Mouse (Mus musculus) forebrain, embryonic 15.5 days (tissue): ENCODE measurements around the gene Rora. TPM values are rescaled to one million over a fixed set of nuclear protein-coding genes. Genes with fewer than 3 reads are reported as not detected.

Source experiments
- ATAC-seq: fragments of 200-750 bp; cut with Nextera tagmentation; replicated peaks from 2 replicates; pipeline ENCODE4 v1.8.0; 2017; ENCODE audit warnings: mild to moderate bottlenecking, moderate TSS enrichment, moderate library complexity
- H3K27ac ChIP-seq: fragments of 300-500 bp; sonication (generic); replicated peaks from 2 replicates; pipeline ENCODE4 v1.5.1; 2015; ENCODE audit warnings: mild to moderate bottlenecking, inconsistent platforms
- H3K27me3 ChIP-seq: fragments of 300-500 bp; sonication (generic); 2 replicates; pipeline ENCODE4 v1.6.1; 2015; ENCODE audit warnings: inconsistent platforms
- H3K36me3 ChIP-seq: fragments of 300-500 bp; sonication (generic); 2 replicates; pipeline ENCODE4 v1.6.1; 2015; ENCODE audit warnings: mild to moderate bottlenecking, inconsistent platforms
- H3K4me1 ChIP-seq: fragments of 300-500 bp; sonication (generic); 2 replicates; pipeline ENCODE4 v1.6.1; 2015; ENCODE audit warnings: inconsistent platforms
- H3K4me2 ChIP-seq: fragments of 300-500 bp; sonication (generic); replicated peaks from 2 replicates; pipeline ENCODE4 v1.6.1; 2015; ENCODE audit warnings: mild to moderate bottlenecking, inconsistent platforms
- H3K4me3 ChIP-seq: fragments of 300-500 bp; sonication (generic); 2 replicates; pipeline ENCODE4 v1.5.1; 2015; ENCODE audit warnings: mild to moderate bottlenecking, inconsistent platforms
- H3K9ac ChIP-seq: fragments of 300-500 bp; sonication (generic); replicated peaks from 2 replicates; pipeline ENCODE4 v1.6.1; 2015; ENCODE audit warnings: mild to moderate bottlenecking, inconsistent platforms
- H3K9me3 ChIP-seq: fragments of 300-500 bp; sonication (generic); 2 replicates; pipeline ENCODE4 v1.6.1; 2016; ENCODE audit warnings: inconsistent platforms
- WGBS: fragments of 180-500 bp; shearing (Covaris S2); methylation state at CpG from one replicate; pipeline ENCODE4 v1.1.7; 2015; ENCODE audit warnings: mixed read lengths; 5-methylcytosine and 5-hydroxymethylcytosine counted together
- polyA plus RNA-seq: library from polyadenylated mRNA; unstranded; fragments of >200 nt; fragmentation: Nextera tagmentation; extraction: Ambion mirVana; gene quantifications from 2 replicates; pipeline ENCODE4 v1.2.1, GENCODE M21; 2015

Rora gene
- polyA plus RNA-seq, 1 experiment from 2014 or later, result 11.8 TPM

- Histone ChIP-seq H3K9me3 (no peaks in the 10 kb centered on the region), H3K4me1 (no peaks in the 10 kb centered on the region), H3K27ac (no peak overlapping the region), H3K9ac (no peak overlapping the region), H3K36me3 (no peaks in the 10 kb centered on the region), H3K27me3 (no peaks in the 10 kb centered on the region), H3K4me2 (no peak overlapping the region), H3K4me3 (no peak overlapping the region)
- 93% methylated on average over 7 of the region's 7 CpGs for WGBS
- ATAC-seq, result no peak
Observed at GRCm38 (mm10) chr9:69044614-69045133, 391.1 kb downstream of the Rora start.

- WGBS, result 93% methylated on average over 8 of the region's 8 CpGs
- Histone ChIP-seq H3K4me3 (no peak overlapping the region), H3K4me1 (no peaks in the 10 kb centered on the region), H3K9me3 (no peaks in the 10 kb centered on the region), H3K36me3 (no peaks in the 10 kb centered on the region), H3K9ac (no peak overlapping the region), H3K27ac (no peak overlapping the region), H3K27me3 (no peaks in the 10 kb centered on the region), H3K4me2 (no peak overlapping the region)
- no peak for ATAC-seq
Observed at GRCm38 (mm10) chr9:69045908-69046307, 392.3 kb downstream of the Rora start.

- H3K4me3 ChIP-seq, result no peak overlapping the region
- H3K9ac ChIP-seq, result no peak overlapping the region
- no peak overlapping the region for H3K4me2 ChIP-seq
- no peaks in the 10 kb centered on the region for H3K4me1 ChIP-seq
- H3K9me3 ChIP-seq, result no peaks in the 10 kb centered on the region
- no peak for ATAC-seq
- no peaks in the 10 kb centered on the region for H3K36me3 ChIP-seq
- no peaks in the 10 kb centered on the region for H3K27me3 ChIP-seq
- H3K27ac ChIP-seq, result no peak overlapping the region
- WGBS, result 63% methylated on average over 8 of the region's 8 CpGs
Observed at GRCm38 (mm10) chr9:69050856-69051255, 397.3 kb downstream of the Rora start.

GRCm38 (mm10) chr9:69051890-69052289 lies 398.3 kb downstream of the Rora start:
- no peaks in the 10 kb centered on the region for H3K9me3 ChIP-seq
- H3K9ac ChIP-seq, result no peak overlapping the region
- H3K27ac ChIP-seq, result no peak overlapping the region
- no peaks in the 10 kb centered on the region for H3K4me1 ChIP-seq
- no peak overlapping the region for H3K4me2 ChIP-seq
- H3K36me3 ChIP-seq, result no peaks in the 10 kb centered on the region
- no peak overlapping the region for H3K4me3 ChIP-seq
- no peak for ATAC-seq
- 81% methylated on average over 5 of the region's 5 CpGs for WGBS
- no peaks in the 10 kb centered on the region for H3K27me3 ChIP-seq

GRCm38 (mm10) chr9:69055302-69055701 lies 401.7 kb downstream of the Rora start:
- H3K9ac ChIP-seq, result no peak overlapping the region
- no peak overlapping the region for H3K4me2 ChIP-seq
- ATAC-seq, result no peak
- 92% methylated on average over 5 of the region's 5 CpGs for WGBS
- no peak overlapping the region for H3K27ac ChIP-seq
- no peaks in the 10 kb centered on the region for H3K36me3 ChIP-seq
- H3K4me3 ChIP-seq, result no peak overlapping the region
- H3K4me1 ChIP-seq, result no peaks in the 10 kb centered on the region
- no peaks in the 10 kb centered on the region for H3K9me3 ChIP-seq
- no peaks in the 10 kb centered on the region for H3K27me3 ChIP-seq

GRCm38 (mm10) chr9:69071203-69071867 lies 417.7 kb downstream of the Rora start:
- H3K4me1 ChIP-seq, result no peaks in the 10 kb centered on the region
- no peak overlapping the region for H3K27ac ChIP-seq
- 50% methylated on average over 15 of the region's 15 CpGs for WGBS
- no peak overlapping the region for H3K4me2 ChIP-seq
- no peaks in the 10 kb centered on the region for H3K36me3 ChIP-seq
- H3K4me3 ChIP-seq, result no peak overlapping the region
- no peak overlapping the region for H3K9ac ChIP-seq
- no peaks in the 10 kb centered on the region for H3K27me3 ChIP-seq
- ATAC-seq, result no peak
- H3K9me3 ChIP-seq, result no peaks in the 10 kb centered on the region

- no peaks in the 10 kb centered on the region for H3K4me1 ChIP-seq
- ATAC-seq, result no peak
- no peak overlapping the region for H3K9ac ChIP-seq
- no peak overlapping the region for H3K4me2 ChIP-seq
- no peak overlapping the region for H3K27ac ChIP-seq
- no peaks in the 10 kb centered on the region for H3K27me3 ChIP-seq
- 84% methylated on average over 7 of the region's 7 CpGs for WGBS
- H3K36me3 ChIP-seq, result no peaks in the 10 kb centered on the region
- H3K9me3 ChIP-seq, result no peaks in the 10 kb centered on the region
- H3K4me3 ChIP-seq, result no peak overlapping the region
Observed at GRCm38 (mm10) chr9:69073271-69073670, 419.7 kb downstream of the Rora start.

GRCm38 (mm10) chr9:69084086-69084719 lies 430.6 kb downstream of the Rora start:
- Histone ChIP-seq H3K9me3 (no peaks in the 10 kb centered on the region), H3K4me2 (no peak overlapping the region), H3K4me3 (no peak overlapping the region), H3K27ac (no peak overlapping the region), H3K27me3 (no peaks in the 10 kb centered on the region), H3K36me3 (no peaks in the 10 kb centered on the region), H3K4me1 (peaks cover 14% of the 10 kb centered on the region), H3K9ac (no peak overlapping the region)
- no peak for ATAC-seq
- 39% methylated on average over 3 of the region's 3 CpGs for WGBS

GRCm38 (mm10) chr9:69084720-69085661 lies 431.4 kb downstream of the Rora start:
- H3K4me1 ChIP-seq, result peaks cover 14% of the 10 kb centered on the region
- WGBS, result 61% methylated on average over 14 of the region's 14 CpGs
- no peaks in the 10 kb centered on the region for H3K36me3 ChIP-seq
- no peak for ATAC-seq
- no peaks in the 10 kb centered on the region for H3K9me3 ChIP-seq
- no peak overlapping the region for H3K4me2 ChIP-seq
- H3K9ac ChIP-seq, result no peak overlapping the region
- H3K4me3 ChIP-seq, result no peak overlapping the region
- H3K27ac ChIP-seq, result no peak overlapping the region
- H3K27me3 ChIP-seq, result no peaks in the 10 kb centered on the region

GRCm38 (mm10) chr9:69086844-69087243 lies 433.3 kb downstream of the Rora start:
- H3K4me1 ChIP-seq, result peaks cover 14% of the 10 kb centered on the region
- no peak for ATAC-seq
- 91% methylated on average over 4 of the region's 4 CpGs for WGBS
- no peak overlapping the region for H3K4me2 ChIP-seq
- no peak overlapping the region for H3K27ac ChIP-seq
- H3K9me3 ChIP-seq, result no peaks in the 10 kb centered on the region
- no peak overlapping the region for H3K4me3 ChIP-seq
- no peaks in the 10 kb centered on the region for H3K27me3 ChIP-seq
- no peak overlapping the region for H3K9ac ChIP-seq
- H3K36me3 ChIP-seq, result no peaks in the 10 kb centered on the region

- Histone ChIP-seq H3K4me3 (no peak overlapping the region), H3K27ac (no peak overlapping the region), H3K36me3 (no peaks in the 10 kb centered on the region), H3K4me2 (no peak overlapping the region), H3K27me3 (no peaks in the 10 kb centered on the region), H3K9me3 (no peaks in the 10 kb centered on the region), H3K9ac (no peak overlapping the region), H3K4me1 (peaks cover 14% of the 10 kb centered on the region)
- WGBS, result 96% methylated on average over 1 of the region's 1 CpGs
- no peak for ATAC-seq
Observed at GRCm38 (mm10) chr9:69087325-69087724, 433.7 kb downstream of the Rora start.

- ATAC-seq, result no peak
- H3K9me3 ChIP-seq, result no peaks in the 10 kb centered on the region
- H3K4me3 ChIP-seq, result no peak overlapping the region
- WGBS, result 54% methylated on average over 5 of the region's 5 CpGs
- no peaks in the 10 kb centered on the region for H3K27me3 ChIP-seq
- H3K9ac ChIP-seq, result no peak overlapping the region
- no peaks in the 10 kb centered on the region for H3K36me3 ChIP-seq
- H3K4me2 ChIP-seq, result no peak overlapping the region
- H3K4me1 ChIP-seq, result no peaks in the 10 kb centered on the region
- no peak overlapping the region for H3K27ac ChIP-seq
Observed at GRCm38 (mm10) chr9:69090749-69091270, 437.2 kb downstream of the Rora start.
